Mouse (Mus musculus) Patski (cell line): ENCODE results near the gene Scarb1. TPM values are rescaled to one million over a fixed set of nuclear protein-coding genes. Genes with fewer than 3 reads are reported as not detected.

Experiments used
- ATAC-seq: fragments of 100-300 bp; one replicate; pipeline ENCODE4 v1.8.0; 2021
- CTCF ChIA-PET: fragments of 350-600 bp; sonication (Branson Sonifier 250); formaldehyde crosslinking; loops from one replicate; lab custom pipeline; 2022; ENCODE audit warnings: inconsistent platforms; lab: Charles Lee
- POLR2A ChIA-PET: fragments of 350-600 bp; sonication (Branson Sonifier 250); formaldehyde crosslinking; loops from one replicate; lab custom pipeline; 2022; ENCODE audit warnings: antibody characterized with exemption, inconsistent platforms; lab: Charles Lee
- DNase-seq: peaks from one replicate; pipeline ENCODE4 v3.0.0-alpha.2; 2011; ENCODE audit warnings: low read depth, low spot score
- H3K27me3 ChIP-seq: fragments of 371-371 bp; one replicate; pipeline ENCODE4 v1.5.1; 2021
- CTCF ChIP-seq: fragments of 100-300 bp; IDR thresholded peaks from one replicate; pipeline ENCODE4 v1.5.1; 2021
- in situ Hi-C: fragments of 300-500 bp; cut with MboI; formaldehyde crosslinking; loops from 3 replicates; pipeline ENCODE4 v1.11.1; 2018; ENCODE audit warnings: low pct_unique_long_range_greater_than_20kb, mixed read lengths
- polyA plus RNA-seq: library from polyadenylated mRNA; unstranded; gene quantifications from one replicate; pipeline ENCODE4 v1.2.3, GENCODE M21; 2021

Gene Scarb1
- polyA plus RNA-seq, 1 experiment from 2014 or later = 59.7 TPM

- TF ChIP-seq CTCF = no peak
- ChIA-PET POLR2A (interaction anchor here (0.6 kb wide), 1 partner anchor 16 kb away, joined by 4 read pairs; no protein-coding TSS in a partner anchor), CTCF (no interaction called here)
- no peaks in the 10 kb centered on the region for H3K27me3 ChIP-seq
- DNase-seq (no peak), ATAC-seq (no peak)
- in situ Hi-C loops = no loop called here
These were observed 24.0 kb upstream of the Scarb1 start for GRCm38 (mm10) chr5:125364851-125365429.

DNA sequence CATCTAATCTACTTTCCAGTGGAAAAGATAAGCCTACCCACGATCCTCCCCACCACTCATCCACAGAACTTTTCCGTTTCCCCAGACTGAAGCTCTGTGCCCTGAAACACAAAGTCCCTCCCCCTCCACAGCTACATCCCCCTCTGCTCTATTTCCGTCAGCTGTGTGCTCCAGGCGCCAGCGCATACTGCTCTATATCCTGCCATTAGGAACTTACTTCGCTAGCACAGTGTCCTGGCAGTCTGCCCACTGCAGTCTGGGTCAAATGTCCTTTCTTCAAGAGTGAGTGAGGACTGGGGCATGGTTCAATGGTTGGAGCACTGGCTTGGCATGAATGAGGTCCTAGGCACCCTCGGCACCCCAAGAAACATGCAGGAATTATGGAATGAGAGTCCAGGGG, 23.0 kb upstream of the Scarb1 start:
- H3K27me3 ChIP-seq = no peaks in the 10 kb centered on the region
- DNase-seq (no peak), ATAC-seq (no peak)
- ChIA-PET CTCF (interaction anchor here (1.0 kb wide), 1 partner anchor 93 kb away, joined by 3 read pairs; no protein-coding TSS in a partner anchor), POLR2A (no interaction called here)
- TF ChIP-seq CTCF = no peak
- in situ Hi-C loops = no loop called here

GRCm38 (mm10) chr5:125360981-125361510, 20.2 kb upstream of the Scarb1 start:
- POLR2A ChIA-PET = no interaction called here
- in situ Hi-C loops = no loop called here
- CTCF ChIA-PET = no interaction called here
- no peak for ATAC-seq
- no peak for TF ChIP-seq CTCF
- H3K27me3 ChIP-seq = no peaks in the 10 kb centered on the region
- DNase-seq = no peak

DNA sequence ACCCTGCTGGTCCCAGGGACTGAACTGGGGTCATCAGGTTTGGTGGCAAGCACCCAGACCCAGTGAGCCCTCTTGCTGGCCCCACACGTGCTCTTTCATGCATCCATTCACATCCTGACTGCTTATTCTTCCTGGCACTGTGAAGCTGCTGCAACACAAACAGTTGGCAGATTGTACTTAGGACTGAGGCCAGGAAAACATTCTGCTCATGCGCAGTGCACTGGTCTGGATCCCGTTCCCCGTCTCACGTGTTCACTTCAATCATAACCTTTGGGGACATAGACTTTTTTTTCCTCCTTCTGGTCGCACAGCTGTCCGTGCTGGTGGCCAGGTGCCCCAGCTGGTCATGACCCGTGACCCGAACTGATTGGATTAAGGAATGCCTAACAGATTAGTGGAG, 19.7 kb upstream of the Scarb1 start:
- no peak for ATAC-seq

GRCm38 (mm10) chr5:125358270-125358608, 17.3 kb upstream of the Scarb1 start:
- no peak for ATAC-seq
- no peak for TF ChIP-seq CTCF
- ChIA-PET CTCF (interaction anchor here (1.5 kb wide), 1 partner anchor 9 kb away, joined by 3 read pairs; no protein-coding TSS in a partner anchor), POLR2A (interaction anchor here (0.5 kb wide), 1 partner anchor 14 kb away, joined by 3 read pairs; no protein-coding TSS in a partner anchor)
- no peaks in the 10 kb centered on the region for H3K27me3 ChIP-seq
- in situ Hi-C loops = no loop called here
- DNase-seq = no peak

More for the DNA sequence above, 19.7 kb upstream of the Scarb1 start:
- in situ Hi-C loops = no loop called here
- POLR2A ChIA-PET = no interaction called here
- CTCF ChIA-PET = no interaction called here
- TF ChIP-seq CTCF = no peak
- DNase-seq = no peak
- H3K27me3 ChIP-seq = no peaks in the 10 kb centered on the region

- TF ChIP-seq CTCF = no peak
- ChIA-PET CTCF (interaction anchor here (1.5 kb wide), 1 partner anchor 8 kb away, joined by 3 read pairs; no protein-coding TSS in a partner anchor), POLR2A (interaction anchor here (0.5 kb wide), 1 partner anchor 14 kb away, joined by 3 read pairs; no protein-coding TSS in a partner anchor)
- in situ Hi-C loops = no loop called here
- DNase-seq (no peak), ATAC-seq (no peak)
- H3K27me3 ChIP-seq = no peaks in the 10 kb centered on the region
These were observed 16.8 kb upstream of the Scarb1 start for GRCm38 (mm10) chr5:125357543-125358269.

DNA sequence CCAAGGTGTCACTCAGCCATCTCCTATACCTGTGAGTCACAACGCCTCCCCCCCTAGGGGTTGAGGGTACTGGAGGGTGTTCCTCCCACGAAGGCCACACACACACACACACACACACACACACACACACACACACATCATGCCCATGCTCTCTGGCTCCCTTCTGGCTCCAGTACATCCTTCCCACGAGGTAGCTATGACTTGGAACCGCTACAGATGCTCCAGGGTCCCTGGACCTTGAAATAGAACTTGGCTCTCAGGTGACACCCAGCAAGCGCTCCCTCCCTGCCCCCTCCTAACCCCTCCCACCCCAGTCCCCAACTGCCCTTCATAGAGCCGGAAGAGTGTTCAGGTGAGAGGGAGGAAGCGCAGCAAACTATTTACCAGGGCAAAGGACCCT, 14.8 kb upstream of the Scarb1 start:
- ChIA-PET CTCF (no interaction called here), POLR2A (no interaction called here)
- TF ChIP-seq CTCF = no peak
- DNase-seq = no peak
- no peaks in the 10 kb centered on the region for H3K27me3 ChIP-seq
- no peak for ATAC-seq
- in situ Hi-C loops = no loop called here

DNA sequence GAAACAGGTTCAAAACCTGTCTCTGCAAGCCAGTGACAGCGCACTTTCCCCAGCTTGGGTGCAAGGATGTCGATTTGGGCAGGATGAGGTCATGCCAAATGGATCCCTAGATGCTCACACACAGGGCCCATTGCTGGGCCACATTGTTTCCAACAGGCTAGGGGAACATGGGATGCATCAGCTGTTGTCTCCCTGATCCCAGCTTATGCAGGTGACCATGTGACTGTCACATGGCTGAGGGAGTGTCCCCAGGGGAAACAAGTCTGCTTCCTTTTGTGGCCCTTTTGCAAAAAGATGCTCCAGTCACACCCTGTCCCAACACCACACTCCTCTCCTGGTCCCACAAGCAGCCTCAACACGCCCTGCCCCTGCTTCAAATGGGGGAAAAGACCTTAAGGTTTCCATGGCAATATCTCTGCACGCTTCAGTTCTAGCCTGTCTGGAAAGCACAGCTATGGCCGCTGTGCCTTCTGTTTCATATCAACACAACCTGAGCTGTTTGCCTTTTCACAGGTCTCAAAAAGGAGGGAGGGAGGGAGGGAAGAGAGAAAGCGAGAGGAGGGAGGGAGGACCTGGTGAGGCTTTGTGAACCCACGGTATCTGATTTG, 14.1 kb upstream of the Scarb1 start:
- in situ Hi-C loops = loop anchor here (5.0 kb wide), 2 partner anchors 83 to 443 kb away; no protein-coding TSS in a partner anchor
- ChIA-PET CTCF (no interaction called here), POLR2A (no interaction called here)
- DNase-seq (no peak), ATAC-seq (no peak)
- no peak for TF ChIP-seq CTCF
- H3K27me3 ChIP-seq = no peaks in the 10 kb centered on the region

- DNase-seq = no peak
- CTCF ChIA-PET = interaction anchor here (0.9 to 1.2 kb wide), 3 partner anchors 15 to 82 kb away, joined by 3 to 5 read pairs (median 4); no protein-coding TSS in a partner anchor
- no peak for ATAC-seq
- TF ChIP-seq CTCF = no peak
- no peaks in the 10 kb centered on the region for H3K27me3 ChIP-seq
- POLR2A ChIA-PET = no interaction called here
- in situ Hi-C loops = loop anchor here (5.0 kb wide), 2 partner anchors 81 to 441 kb away; no protein-coding TSS in a partner anchor
These were observed 11.9 kb upstream of the Scarb1 start for GRCm38 (mm10) chr5:125352781-125353294.

GRCm38 (mm10) chr5:125351939-125352338, 11.0 kb upstream of the Scarb1 start:
- in situ Hi-C loops = loop anchor here (5.0 kb wide), 2 partner anchors 80 to 440 kb away; no protein-coding TSS in a partner anchor
- DNase-seq (no peak), ATAC-seq (no peak)
- ChIA-PET CTCF (interaction anchor here (0.9 to 4.8 kb wide), 4 partner anchors 10 to 81 kb away, joined by 3 to 46 read pairs (median 4); no protein-coding TSS in a partner anchor), POLR2A (no interaction called here)
- TF ChIP-seq CTCF = no peak
- no peaks in the 10 kb centered on the region for H3K27me3 ChIP-seq
